Mouse (Mus musculus) ES-Bruce4 (cell line): Measurements from ENCODE around the gene Otogl. TPM values are rescaled to one million over a fixed set of nuclear protein-coding genes. Genes with fewer than 3 reads are reported as not detected.

ENCODE experiments used
- H3K27ac ChIP-seq: 2 replicates; pipeline ENCODE4 v1.5.1; 2012; ENCODE audit warnings: low read length, inconsistent platforms; ENCODE audit not compliant: insufficient read depth
- H3K27me3 ChIP-seq: 2 replicates; pipeline ENCODE4 v1.6.1; 2012; ENCODE audit warnings: mild to moderate bottlenecking, low read length, inconsistent platforms; ENCODE audit not compliant: control insufficient read depth, poor library complexity, insufficient read depth, severe bottlenecking
- H3K36me3 ChIP-seq: 2 replicates; pipeline ENCODE4 v1.6.1; 2012; ENCODE audit warnings: inconsistent platforms, mild to moderate bottlenecking, low read length, moderate library complexity; ENCODE audit not compliant: control insufficient read depth, poor library complexity, insufficient read depth, severe bottlenecking
- H3K4me1 ChIP-seq: one replicate; pipeline ENCODE4 v1.8.1; 2011; ENCODE audit warnings: low read length; ENCODE audit not compliant: control insufficient read depth, insufficient read depth
- H3K4me3 ChIP-seq: 2 replicates; pipeline ENCODE4 v1.5.1; 2011; ENCODE audit warnings: low read depth, mild to moderate bottlenecking, low read length
- H3K9ac ChIP-seq: 2 replicates; pipeline ENCODE4 v1.6.1; 2012; ENCODE audit warnings: low read depth, mild to moderate bottlenecking, inconsistent platforms; ENCODE audit not compliant: poor library complexity, severe bottlenecking
- H3K9me3 ChIP-seq: replicated peaks from 2 replicates; pipeline ENCODE4 v1.6.1; 2012; ENCODE audit warnings: mild to moderate bottlenecking, low read length, inconsistent platforms; ENCODE audit not compliant: control insufficient read depth, poor library complexity, insufficient read depth, severe bottlenecking
- CTCF ChIP-seq: IDR thresholded peaks from one replicate; pipeline ENCODE4 v1.8.1; 2011; ENCODE audit warnings: low read depth, low read length
- EP300 ChIP-seq: IDR thresholded peaks from 2 replicates; pipeline ENCODE4 v1.6.1; 2011; ENCODE audit warnings: low read depth, low read length; ENCODE audit not compliant: insufficient read depth
- POLR2A ChIP-seq: IDR thresholded peaks from one replicate; pipeline ENCODE4 v1.8.1; 2011; ENCODE audit warnings: low read length; ENCODE audit not compliant: insufficient read depth
- polyA plus RNA-seq: library from polyadenylated mRNA; stranded (reverse); fragments of >200 nt; gene quantifications from 2 replicates; pipeline ENCODE4 v1.2.4, GENCODE M21; 2011; ENCODE audit warnings: low read depth; ENCODE audit not compliant: missing spikeins, insufficient read depth, insufficient read length

Gene Otogl
- polyA plus RNA-seq, 1 experiment = not detected

DNA sequence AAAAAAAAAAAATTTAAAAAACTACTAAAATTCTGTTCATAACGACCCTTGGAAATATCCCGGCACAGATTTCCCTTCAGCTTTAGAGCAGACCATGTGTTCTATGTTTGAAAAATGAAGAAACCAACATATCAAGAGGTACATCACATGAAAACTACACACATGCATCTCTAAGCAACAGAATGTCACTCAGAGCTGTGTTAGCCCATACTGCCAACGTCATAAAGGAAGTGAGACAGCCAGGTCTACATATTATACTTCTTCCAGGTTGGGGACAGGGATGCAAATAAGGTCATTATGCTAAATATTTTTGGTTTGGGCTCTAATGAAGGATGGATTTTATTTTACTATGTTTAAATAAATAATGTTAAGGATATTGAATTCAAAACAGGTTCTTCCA is 52.7 kb downstream of the Otogl start:
- Histone ChIP-seq H3K4me1 (no peaks in the 10 kb centered on the region), H3K27ac (no peak overlapping the region), H3K9me3 (no peaks in the 10 kb centered on the region), H3K27me3 (no peaks in the 10 kb centered on the region), H3K4me3 (no peak overlapping the region), H3K36me3 (no peaks in the 10 kb centered on the region), H3K9ac (no peak overlapping the region)
- TF ChIP-seq CTCF = no peak
- TF ChIP-seq POLR2A = no peak
- no peak for TF ChIP-seq EP300

DNA sequence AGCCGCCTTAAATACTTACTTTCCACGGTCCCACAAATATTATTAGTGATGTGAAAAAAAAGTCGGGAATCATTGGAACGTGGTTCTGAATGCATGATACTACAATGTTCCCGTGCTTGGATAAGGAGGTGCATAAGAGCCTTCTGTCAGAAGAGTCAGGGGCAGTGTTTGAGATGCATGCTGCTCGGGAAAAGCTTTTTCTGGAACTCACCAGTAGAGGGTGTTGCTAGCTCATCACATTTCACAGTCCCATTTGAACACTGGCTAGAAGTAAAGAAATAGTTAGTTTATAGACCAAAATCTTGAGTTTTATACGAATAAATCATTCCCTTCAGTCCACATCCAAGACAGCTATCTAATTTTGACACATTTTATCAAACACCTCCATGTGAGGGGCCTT is 53.2 kb downstream of the Otogl start:
- Histone ChIP-seq H3K4me3 (no peak overlapping the region), H3K9me3 (no peaks in the 10 kb centered on the region), H3K27me3 (no peaks in the 10 kb centered on the region)

DNA sequence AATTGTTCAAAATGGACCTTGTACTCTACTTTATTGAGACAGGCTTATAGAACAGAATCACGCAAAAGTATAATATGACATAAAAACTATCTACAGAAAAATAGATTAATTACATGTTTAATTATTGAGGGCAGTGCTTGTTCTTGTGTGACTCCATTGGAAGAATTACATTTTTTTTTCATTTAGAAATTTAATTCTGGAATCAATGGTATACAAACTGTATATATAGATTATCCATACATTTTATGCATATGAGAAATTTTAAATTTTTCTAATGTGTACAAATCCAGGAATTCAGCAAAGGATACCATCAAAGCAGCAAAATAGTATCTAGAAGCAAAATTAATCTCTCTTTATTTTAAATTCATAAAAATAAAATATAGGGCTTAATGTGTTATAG is 67.0 kb downstream of the Otogl start:
- no peaks in the 10 kb centered on the region for H3K27me3 ChIP-seq
- H3K9me3 ChIP-seq = 0 out of 2 replicates have a peak, but pooled peaks cover 3% of the 10 kb centered on the region
- no peak overlapping the region for H3K9ac ChIP-seq
- no peak overlapping the region for H3K27ac ChIP-seq
- no peak overlapping the region for H3K4me3 ChIP-seq
- H3K36me3 ChIP-seq = no peaks in the 10 kb centered on the region
- H3K4me1 ChIP-seq = no peaks in the 10 kb centered on the region
- TF ChIP-seq EP300 (no peak), CTCF (no peak), POLR2A (no peak)

More for the DNA sequence above, 53.2 kb downstream of the Otogl start:
- Histone ChIP-seq H3K36me3 (no peaks in the 10 kb centered on the region), H3K27ac (no peak overlapping the region), H3K4me1 (no peaks in the 10 kb centered on the region), H3K9ac (no peak overlapping the region)
- TF ChIP-seq EP300 = no peak
- TF ChIP-seq POLR2A = no peak
- peak; percentile 40 for TF ChIP-seq CTCF

DNA sequence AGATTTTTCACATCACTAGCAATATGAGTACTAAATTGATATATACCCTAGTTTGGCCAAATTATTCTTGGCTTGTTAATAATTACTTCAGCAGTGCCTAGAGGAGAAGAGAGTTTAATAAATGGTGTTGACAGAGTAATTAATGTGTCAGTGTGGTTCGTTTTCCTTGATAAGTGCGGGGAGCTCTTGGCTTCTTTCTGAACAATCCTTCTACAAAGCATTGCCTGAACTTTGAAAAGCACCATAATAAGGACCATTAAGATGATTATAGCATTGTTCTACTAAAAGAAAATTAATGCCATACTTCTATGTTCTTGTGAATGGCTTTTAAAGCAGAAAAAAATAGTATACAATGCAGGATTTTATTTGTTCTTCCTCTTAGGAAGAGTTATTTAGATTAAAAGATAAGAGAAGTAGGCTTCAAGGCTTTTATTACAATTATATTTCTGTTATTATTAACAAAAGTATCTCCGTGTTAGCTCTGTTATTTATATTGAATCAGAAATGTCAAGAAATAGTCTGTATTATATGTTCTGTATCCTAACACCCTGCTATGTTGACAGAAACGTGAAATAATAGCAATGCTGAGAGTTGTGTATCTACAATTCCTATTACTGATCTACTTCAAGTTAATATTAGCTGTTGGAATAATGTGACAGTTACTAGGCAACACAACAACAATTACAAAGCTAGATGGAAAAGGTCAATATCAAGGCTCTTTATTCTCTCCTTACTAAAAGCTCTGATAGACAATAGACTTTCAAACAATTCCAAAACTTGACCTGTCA is 77.3 kb downstream of the Otogl start:
- Histone ChIP-seq H3K9me3 (no peaks in the 10 kb centered on the region), H3K4me1 (no peaks in the 10 kb centered on the region), H3K27ac (no peak overlapping the region), H3K36me3 (no peaks in the 10 kb centered on the region), H3K9ac (no peak overlapping the region), H3K4me3 (no peak overlapping the region), H3K27me3 (no peaks in the 10 kb centered on the region)
- TF ChIP-seq POLR2A (no peak), EP300 (no peak), CTCF (no peak)

DNA sequence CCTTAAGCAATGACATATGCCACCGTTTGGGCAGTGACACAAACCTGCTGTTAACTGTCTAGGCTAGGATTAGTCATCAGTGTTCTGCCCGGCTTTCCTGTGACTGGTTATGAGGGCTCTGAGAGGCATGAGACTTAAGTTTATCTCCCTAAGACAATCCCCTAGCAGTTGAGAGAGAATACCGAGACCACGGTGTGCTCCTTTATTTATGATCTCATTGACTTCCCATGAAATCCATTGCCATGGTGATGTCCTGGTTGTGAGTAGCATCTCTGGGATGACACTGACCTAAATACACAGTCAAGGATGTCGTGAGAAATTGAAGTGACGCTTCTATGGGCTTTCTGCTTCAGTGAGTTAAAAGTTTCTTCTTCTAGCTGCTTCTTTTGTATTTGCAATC is 82.8 kb downstream of the Otogl start:
- Histone ChIP-seq H3K9ac (no peak overlapping the region), H3K4me1 (no peaks in the 10 kb centered on the region), H3K9me3 (no peaks in the 10 kb centered on the region), H3K36me3 (no peaks in the 10 kb centered on the region), H3K27ac (no peak overlapping the region), H3K27me3 (no peaks in the 10 kb centered on the region), H3K4me3 (no peak overlapping the region)
- TF ChIP-seq EP300 (no peak), POLR2A (no peak), CTCF (no peak)

DNA sequence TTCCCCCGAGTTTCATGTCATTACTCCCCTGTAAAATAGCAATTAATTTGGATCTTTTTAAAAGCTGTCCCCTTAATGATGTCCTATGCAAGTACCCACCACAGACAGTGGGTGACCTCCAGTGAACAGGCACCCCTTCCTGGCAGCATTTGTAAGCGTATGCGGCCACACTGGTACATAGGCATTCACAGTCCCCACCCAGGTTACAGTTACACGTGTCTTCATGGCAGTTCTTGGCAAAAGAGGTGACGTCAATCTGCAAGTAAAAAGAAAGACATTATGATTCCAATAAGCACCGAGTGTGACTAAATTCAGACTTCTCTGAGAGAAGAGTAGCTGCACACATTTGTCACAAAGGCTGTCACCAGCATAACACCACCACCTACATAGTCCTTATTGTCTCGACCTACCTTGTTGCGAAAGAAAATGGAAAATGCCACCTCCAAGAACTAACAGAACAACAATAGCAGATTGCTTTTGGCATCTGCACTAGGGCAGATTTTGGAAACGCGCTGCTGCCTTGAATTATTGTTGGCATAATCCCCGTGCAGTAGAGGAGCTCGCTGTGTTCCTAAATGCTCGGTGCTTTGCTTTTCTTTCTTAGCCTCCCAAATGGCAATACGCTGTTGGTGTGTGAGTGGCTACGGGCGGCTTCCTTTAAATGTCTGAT is 98.0 kb downstream of the Otogl start:
- Histone ChIP-seq H3K27ac (no peak overlapping the region), H3K4me1 (no peaks in the 10 kb centered on the region), H3K4me3 (no peak overlapping the region), H3K27me3 (no peaks in the 10 kb centered on the region), H3K36me3 (no peaks in the 10 kb centered on the region), H3K9me3 (no peaks in the 10 kb centered on the region), H3K9ac (no peak overlapping the region)
- no peak for TF ChIP-seq EP300
